Mouse (Mus musculus): Measurements from ENCODE around the gene Vps26b. TPM values are rescaled to one million over a fixed set of nuclear protein-coding genes. Genes with fewer than 3 reads are reported as not detected.

Gene Vps26b
- polyA plus RNA-seq (2021; fragmentation: Nextera tagmentation) = 57.5 and 59.6 TPM in 2 replicates
- long read RNA-seq, experiment 1, transcript Vps26b-201 (6 exons, 3,575 nt) = major isoform, 492 of 544 reads
- long read RNA-seq, experiment 1, partial matches to known transcripts = 26 of 544 reads
- long read RNA-seq, experiment 1, other reads (novel, unspliced or antisense) = 25 of 544 reads
- long read RNA-seq, experiment 2, transcript Vps26b-201 (6 exons, 3,575 nt) = major isoform, 46 of 82 reads
- long read RNA-seq, experiment 2, partial matches to known transcripts = 5 of 82 reads
- long read RNA-seq, experiment 2, other reads (novel, unspliced or antisense) = 29 of 82 reads

DNA sequence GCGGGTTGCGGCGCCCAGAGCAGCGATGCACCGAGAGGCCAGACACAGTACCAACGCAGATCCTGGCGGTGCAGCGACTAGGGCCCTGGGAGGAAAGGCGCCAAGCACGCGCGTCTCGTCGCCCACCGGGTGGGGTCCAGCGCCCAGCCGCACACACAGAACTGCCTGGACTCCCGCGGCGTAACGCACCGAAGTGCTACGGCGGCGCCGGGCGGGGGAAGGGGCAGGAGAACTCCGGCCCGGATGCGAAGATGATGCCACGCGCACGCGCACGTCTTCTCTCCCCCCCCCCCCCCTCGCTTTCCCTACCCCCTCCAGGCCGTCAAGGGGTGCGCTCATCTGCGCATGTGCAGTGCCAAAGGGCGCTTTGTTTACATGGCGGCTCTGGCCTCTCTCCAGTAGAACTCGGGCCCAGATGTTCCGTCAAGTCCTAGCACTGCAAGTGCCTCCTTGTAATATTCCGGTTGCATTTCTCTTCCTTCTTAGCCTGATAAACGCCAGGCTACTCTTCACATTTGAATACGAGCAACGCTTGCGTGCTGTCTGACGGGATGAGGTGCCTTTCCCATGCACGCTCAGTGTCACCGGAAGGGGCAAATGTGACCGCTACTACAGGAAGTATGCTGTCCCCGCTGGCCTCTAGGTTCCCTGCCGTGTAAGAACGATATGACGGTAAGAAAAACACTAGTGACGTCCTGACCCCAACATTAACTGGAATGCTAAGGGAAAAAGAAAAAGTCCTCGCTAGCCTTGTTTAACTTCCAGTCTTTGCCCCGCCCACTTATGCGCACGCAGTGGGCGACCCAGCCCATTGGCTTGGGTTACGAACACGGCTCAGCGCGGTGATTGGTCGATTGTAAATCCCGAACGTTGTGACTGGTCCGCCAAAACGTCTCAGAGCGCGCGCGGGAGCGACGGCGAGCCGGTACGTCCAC lies at the start of gene Vps26b, which contains the start of gene Ncapd3:
Gene Vps26b (minus strand): TSS at position 238 of the 935 bp plus-strand sequence.
Gene Ncapd3 (plus strand): TSS at position 348 of the 935 bp plus-strand sequence.

GRCm38 (mm10) chr9:26999461-27000395 lies 30.1 kb downstream of the Vps26b start, which contains the start of the genes Acad8 and Thyn1:
TSS of gene Acad8 (minus strand) at chr9:26999566.
TSS of gene Thyn1 (plus strand) at chr9:26999710.

Other genes starting within 250 kb of the Vps26b start
- 0.24 and 0.27 TPM in 2 replicates for gene Glb1l2, start 223.6 kb downstream of the Vps26b start, polyA plus RNA-seq (2021; fragmentation: Nextera tagmentation)
- gene Glb1l3, start 169.2 kb downstream of the Vps26b start, polyA plus RNA-seq (2021; fragmentation: Nextera tagmentation) = not detected in 2 replicates
- not detected in 2 replicates for gene Gm1110, start 107.0 kb downstream of the Vps26b start, polyA plus RNA-seq (2021; fragmentation: Nextera tagmentation)
- 17.9 and 24.0 TPM in 2 replicates for gene Acad8, start 30.5 kb downstream of the Vps26b start, polyA plus RNA-seq (2021; fragmentation: Nextera tagmentation)
- gene Thyn1, start 30.4 kb downstream of the Vps26b start, polyA plus RNA-seq (2021; fragmentation: Nextera tagmentation) = 58.8 and 63.5 TPM in 2 replicates
- 3.5 and 4.3 TPM in 2 replicates for gene Ncapd3, start 110 bp upstream of the Vps26b start, polyA plus RNA-seq (2021; fragmentation: Nextera tagmentation)
- 21.8 and 27.3 TPM in 2 replicates for gene Jam3, start 125.4 kb upstream of the Vps26b start, polyA plus RNA-seq (2021; fragmentation: Nextera tagmentation)